Mouse (Mus musculus) thymus, postnatal 14 days (tissue): ENCODE results near the gene Mrps10.
A peak's percentile ranks its signal among the peaks of the same experiment; 100 is the strongest.

Experiments used
- DNase-seq: peaks from one replicate; pipeline ENCODE4 v3.0.0; 2021

Gene Mrps10

GRCm38 (mm10) chr17:47368401-47369086 lies at the start of gene Mrps10:
TSS of gene Mrps10 (plus strand) at chr17:47368887.
- DNase-seq: peak; percentile 90

- DNase-seq: no peak
Measured at GRCm38 (mm10) chr17:47318972-47319625, 49.6 kb upstream of the Mrps10 start.

GRCm38 (mm10) chr17:47319761-47320160 lies 48.9 kb upstream of the Mrps10 start:
- no peak for DNase-seq

- DNase-seq: no peak
Measured at GRCm38 (mm10) chr17:47322128-47322990, 46.3 kb upstream of the Mrps10 start.

- no peak for DNase-seq
Measured at GRCm38 (mm10) chr17:47322991-47323295, 45.7 kb upstream of the Mrps10 start.

- DNase-seq: no peak
Measured at GRCm38 (mm10) chr17:47327559-47327958, 41.1 kb upstream of the Mrps10 start.

GRCm38 (mm10) chr17:47327969-47328368 lies 40.7 kb upstream of the Mrps10 start:
- DNase-seq: no peak

GRCm38 (mm10) chr17:47328552-47329343 lies 39.9 kb upstream of the Mrps10 start:
- DNase-seq: no peak

- DNase-seq: no peak
Measured at GRCm38 (mm10) chr17:47330616-47331015, 38.1 kb upstream of the Mrps10 start.

GRCm38 (mm10) chr17:47332001-47332611 lies 36.6 kb upstream of the Mrps10 start:
- DNase-seq: peak; percentile 40

GRCm38 (mm10) chr17:47332664-47333063 lies 36.0 kb upstream of the Mrps10 start:
- peak; percentile 36 for DNase-seq

GRCm38 (mm10) chr17:47333409-47333808 lies 35.3 kb upstream of the Mrps10 start:
- no peak for DNase-seq

- DNase-seq: no peak
Measured at GRCm38 (mm10) chr17:47343121-47343520, 25.6 kb upstream of the Mrps10 start.

GRCm38 (mm10) chr17:47349721-47350319 lies 18.9 kb upstream of the Mrps10 start:
- no peak for DNase-seq

- peak; percentile 70 for DNase-seq
Measured at GRCm38 (mm10) chr17:47359964-47360363, 8.7 kb upstream of the Mrps10 start.

GRCm38 (mm10) chr17:47361343-47361742 lies 7.3 kb upstream of the Mrps10 start:
- DNase-seq: no peak

- DNase-seq: no peak
Measured at GRCm38 (mm10) chr17:47369087-47369443, 378 bp downstream of the Mrps10 start.

- DNase-seq: peak; percentile 65
Measured at GRCm38 (mm10) chr17:47371451-47371850, 2.8 kb downstream of the Mrps10 start.

- DNase-seq: no peak
Measured at GRCm38 (mm10) chr17:47373991-47374390, 5.3 kb downstream of the Mrps10 start.

- DNase-seq: no peak
Measured at GRCm38 (mm10) chr17:47376779-47377280, 8.1 kb downstream of the Mrps10 start.

- DNase-seq: no peak
Measured at GRCm38 (mm10) chr17:47378133-47378532, 9.4 kb downstream of the Mrps10 start.

- no peak for DNase-seq
Measured at GRCm38 (mm10) chr17:47381917-47382316, 13.2 kb downstream of the Mrps10 start.
